Mouse (Mus musculus) CD4-positive, CD25-positive, alpha-beta regulatory T cell, adult 2 months (primary cell): Measurements from ENCODE around the gene Ikzf4.

Experiments
- DNase-seq: peaks from one replicate; pipeline ENCODE4 v3.0.0-alpha.2; 2012; ENCODE audit warnings: low read depth, low spot score

Ikzf4 gene

DNA sequence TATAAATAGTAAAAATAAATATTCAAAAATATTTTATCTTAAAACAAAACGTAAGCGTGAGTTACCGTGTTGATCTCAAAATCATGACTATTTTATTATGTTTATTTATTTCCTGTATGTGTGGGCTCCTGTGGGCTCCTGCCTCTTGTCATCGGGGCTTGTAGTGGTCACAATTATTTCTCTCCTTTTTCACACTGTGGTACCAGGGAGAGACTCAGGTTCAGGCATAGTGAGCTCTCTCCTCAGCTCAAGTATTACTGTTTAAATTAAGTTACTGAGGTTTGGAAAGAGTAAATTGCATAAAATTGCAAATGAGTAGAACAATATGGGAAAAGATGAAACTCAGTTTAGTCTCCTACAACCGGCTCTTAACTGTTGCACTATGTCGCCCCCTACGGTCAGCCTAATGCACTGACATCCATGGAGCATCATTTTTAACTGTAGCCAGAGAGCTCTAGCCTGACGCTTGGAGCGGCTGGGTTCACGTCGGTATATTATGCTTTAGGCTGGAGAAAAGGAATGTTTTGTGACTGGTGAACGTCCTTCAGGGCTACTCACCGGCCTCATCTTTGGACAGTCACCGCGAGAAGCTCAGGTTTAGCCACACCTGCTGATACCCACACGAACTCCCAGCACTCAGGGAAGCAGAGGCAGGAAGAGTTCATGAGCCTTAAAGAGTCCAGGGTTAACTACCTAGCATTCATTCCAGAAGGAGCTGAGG, 33.2 kb downstream of the Ikzf4 start:
- peak; percentile 93 for DNase-seq

DNA sequence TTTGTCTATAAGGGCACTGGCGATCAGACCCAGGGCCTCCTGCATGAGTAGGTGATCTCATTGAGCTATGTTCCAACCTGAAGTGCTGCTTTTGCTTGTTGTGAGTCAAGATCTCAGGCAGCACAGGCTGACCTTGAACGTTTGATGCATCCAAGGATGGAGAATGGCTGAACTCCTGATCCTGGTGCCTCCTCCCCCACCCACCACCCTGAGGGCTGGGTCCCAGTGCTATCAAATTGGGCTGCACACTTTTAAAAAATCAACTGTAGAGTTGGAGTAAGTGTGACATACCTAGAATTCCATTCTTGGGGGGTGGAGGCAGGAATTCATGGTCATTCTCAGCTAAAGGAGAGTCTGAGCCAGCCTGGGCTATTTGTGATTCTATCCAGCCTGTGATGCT, 39.3 kb downstream of the Ikzf4 start:
- DNase-seq, result no peak

DNA sequence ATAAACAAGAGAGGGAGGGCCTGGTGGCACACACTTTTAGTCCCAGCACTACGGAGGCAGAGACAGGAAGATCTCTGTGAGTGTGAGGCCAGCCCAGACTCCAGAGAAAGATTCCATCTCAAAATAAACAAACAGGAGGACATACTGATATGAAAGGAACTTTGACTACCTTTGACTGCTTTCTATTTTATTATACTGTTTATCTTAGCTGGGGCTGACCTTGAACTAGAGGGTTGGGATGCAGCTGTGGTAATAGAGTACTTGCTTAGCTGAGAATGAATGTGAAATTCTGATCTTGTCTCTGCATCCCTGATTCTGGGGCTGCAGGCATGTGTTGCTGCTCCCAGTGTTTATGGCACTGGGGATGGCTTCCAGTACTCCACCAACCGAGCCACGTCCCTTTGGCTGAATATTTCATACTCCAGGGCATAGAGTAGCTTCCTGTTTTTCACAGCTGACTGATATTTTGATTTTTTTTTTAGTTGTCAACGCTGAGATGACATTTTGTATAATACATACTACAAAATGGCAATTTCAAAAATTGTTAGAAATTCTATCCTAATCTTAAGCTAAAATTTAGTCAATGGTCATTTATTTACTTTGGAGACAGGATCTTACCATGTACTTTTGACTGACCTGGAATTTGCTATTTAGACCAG, 43.2 kb downstream of the Ikzf4 start:
- DNase-seq, result no peak

DNA sequence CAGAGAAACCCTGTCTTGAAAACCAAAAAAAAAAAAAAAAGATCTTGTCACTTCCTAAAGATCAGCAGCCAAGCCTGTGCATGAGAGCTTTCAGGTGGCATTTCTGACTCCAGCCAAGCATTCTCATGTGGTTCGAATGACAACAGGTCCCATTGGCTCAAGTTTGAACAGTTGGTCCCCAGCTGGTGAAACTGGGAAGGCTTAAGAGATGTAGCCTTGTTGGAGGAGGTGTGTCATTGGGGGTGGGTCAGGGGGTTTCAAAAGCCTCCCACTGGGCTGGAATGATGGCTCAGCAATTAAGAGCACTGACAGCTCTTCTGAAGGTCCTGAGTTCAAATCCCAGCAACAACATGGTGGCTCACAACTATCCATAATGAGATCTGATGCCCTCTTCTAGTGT, 44.3 kb downstream of the Ikzf4 start:
- DNase-seq, result no peak

DNA sequence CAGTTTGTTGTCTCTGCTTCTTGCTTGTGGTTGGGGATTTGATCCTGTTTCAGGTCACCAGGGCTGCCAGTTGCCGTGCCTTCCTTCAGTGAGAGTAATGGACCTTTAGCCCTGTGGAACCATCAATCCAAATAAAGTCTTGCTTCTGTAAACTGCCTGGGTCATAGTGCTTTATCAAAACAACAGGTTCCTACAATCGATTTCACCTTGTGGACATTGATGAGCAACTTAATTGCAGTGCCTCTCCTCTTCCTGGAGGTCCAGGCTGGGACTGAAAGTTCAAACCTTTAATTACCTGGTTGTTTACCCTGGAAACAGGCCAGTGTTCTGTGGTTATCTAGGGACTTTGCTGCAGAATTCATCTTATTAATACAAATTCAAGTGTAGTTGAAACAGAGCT, 47.3 kb downstream of the Ikzf4 start:
- no peak for DNase-seq

DNA sequence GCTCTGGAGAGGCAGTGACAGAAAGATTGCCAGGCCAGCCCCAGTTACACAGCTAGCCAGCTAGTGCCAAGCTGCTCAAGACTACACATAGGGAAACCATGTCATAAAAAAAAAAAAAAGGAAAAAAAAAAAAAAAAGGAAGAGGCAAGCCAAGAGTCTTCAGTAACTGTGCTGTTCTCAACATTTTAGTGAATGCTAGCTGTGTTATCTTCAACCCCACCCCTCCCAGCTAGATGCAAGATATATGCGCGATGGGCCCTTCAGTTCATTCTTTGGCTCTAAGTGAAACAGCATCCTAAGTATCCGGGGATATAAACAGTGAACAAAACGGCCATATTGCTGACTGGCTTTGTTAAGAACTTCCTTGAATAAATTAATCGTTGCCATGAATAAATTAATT, 53.0 kb downstream of the Ikzf4 start:
- DNase-seq, result no peak

DNA sequence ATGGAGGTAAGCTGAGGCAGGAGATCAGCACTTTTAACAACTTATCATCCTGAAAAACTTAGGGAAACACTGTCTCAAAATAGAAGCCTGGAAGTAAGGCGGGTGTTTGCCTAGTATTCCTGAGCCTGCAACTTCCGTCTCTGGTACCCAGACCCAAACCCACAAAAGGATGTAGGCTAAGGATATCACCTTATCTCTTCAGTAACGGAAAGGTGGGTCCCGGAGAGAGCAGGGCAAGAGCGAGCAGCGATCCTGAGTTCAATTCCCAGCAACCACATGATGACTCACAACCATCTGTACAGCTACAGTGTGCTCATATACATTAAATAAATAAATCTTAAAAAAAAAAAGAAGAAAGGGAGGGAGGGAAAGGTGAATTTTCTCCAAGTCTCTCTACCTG, 54.4 kb downstream of the Ikzf4 start:
- no peak for DNase-seq

DNA sequence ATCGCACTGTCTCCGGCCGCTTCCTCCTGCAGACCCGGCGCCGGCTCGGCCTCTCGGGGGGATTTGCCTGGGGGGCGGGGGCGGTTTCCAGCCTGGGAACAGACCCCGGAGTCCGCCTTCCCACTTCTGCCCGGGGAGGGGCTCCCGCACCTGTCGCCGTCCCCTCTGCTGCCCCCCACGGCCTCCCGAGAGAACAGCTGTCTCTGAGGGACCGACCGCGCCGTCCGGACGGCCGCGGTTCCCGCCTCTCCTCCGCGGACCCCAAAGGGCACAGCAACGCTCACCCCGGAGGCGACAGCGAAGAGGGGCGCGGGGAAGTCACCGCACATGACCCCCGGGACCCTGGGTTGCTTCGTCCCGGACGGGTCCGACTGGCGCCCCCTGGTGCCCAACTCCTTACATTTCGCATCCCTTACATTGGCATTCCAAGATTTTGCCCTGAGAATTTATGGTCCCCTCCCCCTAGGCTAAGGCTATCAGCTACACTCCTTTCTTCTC, 55.5 kb downstream of the Ikzf4 start:
- DNase-seq, result peak; percentile 62

DNA sequence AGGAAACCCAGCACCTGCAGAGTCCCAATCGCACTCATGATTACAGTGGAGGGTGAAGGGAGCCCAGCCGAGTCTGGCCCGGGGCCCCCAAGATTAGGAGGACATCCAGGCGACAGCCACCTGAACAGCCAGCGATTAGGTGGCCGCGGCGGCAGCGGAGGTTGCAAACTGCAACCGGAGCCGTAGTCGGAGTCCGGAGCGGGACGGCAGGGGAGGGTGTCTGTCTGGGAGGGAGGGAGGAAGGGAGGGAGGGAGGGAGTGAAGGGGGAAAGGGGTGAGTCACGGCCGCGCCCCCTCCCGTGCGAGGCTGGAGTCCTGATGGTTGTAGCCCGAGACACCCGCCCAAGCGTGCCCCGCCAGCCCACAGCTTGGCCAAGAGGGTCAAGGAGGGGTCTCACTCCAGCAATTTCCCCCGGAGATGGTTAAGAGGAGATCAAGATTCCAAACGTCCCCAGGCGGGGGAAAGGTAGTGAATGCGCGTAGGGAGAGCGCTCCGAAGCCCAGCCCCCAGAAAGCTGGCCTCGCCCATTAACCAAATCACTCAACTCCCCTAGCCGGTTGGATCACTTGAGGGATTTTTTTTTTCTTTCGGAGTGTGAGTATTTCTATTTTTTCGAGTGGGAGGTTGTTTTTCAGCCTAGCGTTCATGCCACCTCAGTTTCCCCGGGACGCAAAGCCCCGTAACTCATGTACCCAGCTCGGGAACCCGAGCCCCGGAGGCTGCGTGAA, 56.2 kb downstream of the Ikzf4 start, which contains the start of gene Erbb3:
Gene Erbb3, minus strand, starts transcription at position 189 of the 729 bp plus-strand sequence.
- DNase-seq, result peak; percentile 63

DNA sequence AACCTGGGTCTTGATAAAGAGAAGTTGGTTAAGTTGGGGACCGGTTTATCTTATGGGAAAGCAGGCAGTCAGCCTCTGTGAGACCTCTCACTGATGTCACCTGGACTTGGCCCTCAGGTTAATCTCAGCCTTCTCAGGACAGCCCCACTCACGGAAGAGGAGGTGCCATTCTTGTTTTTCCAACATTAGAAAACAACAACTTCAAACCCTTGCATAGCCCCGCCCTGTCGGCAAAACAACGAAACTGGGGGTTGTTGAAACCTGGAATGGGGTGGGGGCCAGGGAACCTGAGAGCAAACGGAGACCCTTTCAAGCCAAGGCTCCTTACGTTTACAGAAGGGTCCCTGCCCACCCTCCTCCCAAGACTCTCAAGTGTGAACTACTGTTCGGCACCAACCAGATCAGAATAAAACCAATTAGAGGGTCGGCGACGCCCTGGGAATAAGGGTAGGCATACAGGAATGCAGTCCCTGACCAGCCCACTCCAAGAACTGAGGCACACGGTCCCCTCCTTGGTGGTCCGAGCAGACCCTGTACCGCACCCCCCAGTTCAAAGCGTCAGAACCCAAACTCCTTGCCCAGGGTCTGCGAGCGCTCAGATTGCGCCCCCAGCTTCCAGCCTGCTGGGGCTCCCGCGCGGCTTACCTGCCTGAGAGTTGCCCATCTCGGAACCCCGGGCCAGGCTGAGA, 56.9 kb downstream of the Ikzf4 start:
- DNase-seq, result no peak

DNA sequence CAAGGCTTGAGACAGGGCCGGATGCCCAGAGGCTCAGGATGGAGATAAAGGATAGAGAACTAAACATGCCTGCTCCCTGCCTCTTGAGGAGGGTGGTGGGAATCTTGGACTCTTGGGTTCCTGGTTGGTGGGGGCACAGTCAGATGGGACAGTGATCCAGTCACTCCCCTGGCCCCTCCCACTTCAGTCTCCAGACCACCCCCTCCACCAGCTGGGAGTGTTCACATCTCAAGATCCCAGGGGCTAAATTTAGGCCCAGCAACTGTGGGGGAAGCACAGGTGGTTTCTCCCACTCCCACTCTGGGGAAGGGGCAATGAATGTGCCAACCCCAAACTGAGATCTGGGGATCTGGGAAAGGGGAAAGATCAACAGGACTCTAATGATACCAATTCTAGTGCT, 57.7 kb downstream of the Ikzf4 start:
- DNase-seq, result no peak

DNA sequence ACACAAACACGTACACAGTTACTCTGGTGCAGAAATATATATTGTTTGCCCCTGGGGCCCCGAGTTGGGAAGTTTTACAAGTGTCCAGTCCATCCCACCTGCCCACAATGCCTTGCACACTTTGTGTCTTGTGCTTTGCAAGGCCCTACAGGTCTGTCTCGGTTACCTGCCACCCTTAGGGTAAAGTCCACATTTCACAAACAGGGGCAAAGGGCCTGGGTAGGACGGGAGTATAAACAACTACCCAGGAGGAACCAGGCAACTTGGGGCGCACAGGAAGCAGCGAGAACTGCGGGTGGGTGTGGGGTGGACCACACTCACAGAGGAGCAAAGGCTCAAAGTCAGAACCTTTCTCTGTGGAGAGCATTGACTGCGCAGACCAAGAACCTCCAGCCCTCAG, 58.1 kb downstream of the Ikzf4 start:
- DNase-seq, result no peak

DNA sequence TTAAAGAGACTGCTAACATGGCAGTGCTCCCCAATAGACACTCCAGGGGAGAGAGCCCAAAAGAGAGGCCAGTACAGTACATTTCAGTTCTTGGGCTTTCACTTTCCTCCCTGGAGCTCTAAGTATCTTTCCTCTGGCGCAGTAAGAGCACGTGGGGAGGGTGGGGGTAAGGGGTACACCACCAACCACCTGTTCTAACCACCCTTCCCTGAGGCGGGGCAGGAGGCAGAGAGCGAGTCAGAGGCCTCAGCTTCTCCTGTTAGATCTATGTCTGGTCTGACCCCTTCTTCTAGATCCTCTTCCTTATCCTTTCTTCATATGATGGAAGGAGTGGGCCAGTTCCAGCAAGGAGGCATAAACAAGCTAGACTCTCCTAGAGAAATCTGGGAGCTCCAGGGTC, 58.7 kb downstream of the Ikzf4 start:
- no peak for DNase-seq

DNA sequence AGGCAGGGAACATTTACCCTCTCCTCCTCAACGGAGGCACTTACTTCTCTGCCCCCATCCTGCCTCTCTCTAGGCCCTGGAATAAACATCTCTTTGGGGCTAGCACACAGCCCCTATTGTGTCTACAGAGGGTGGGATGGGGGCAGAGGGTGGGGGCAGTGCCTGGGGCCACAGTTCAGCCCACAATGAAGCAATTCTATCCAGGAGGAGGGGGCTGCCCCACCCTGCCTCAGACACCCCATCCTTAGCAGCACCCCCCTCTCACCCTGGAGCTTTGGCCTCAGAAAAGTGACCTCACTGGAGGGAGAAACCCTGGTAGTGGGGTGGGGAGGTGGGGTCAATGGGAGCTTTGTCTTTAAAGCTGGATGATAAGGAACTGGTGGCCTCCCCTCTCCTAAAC, 59.2 kb downstream of the Ikzf4 start:
- no peak for DNase-seq

DNA sequence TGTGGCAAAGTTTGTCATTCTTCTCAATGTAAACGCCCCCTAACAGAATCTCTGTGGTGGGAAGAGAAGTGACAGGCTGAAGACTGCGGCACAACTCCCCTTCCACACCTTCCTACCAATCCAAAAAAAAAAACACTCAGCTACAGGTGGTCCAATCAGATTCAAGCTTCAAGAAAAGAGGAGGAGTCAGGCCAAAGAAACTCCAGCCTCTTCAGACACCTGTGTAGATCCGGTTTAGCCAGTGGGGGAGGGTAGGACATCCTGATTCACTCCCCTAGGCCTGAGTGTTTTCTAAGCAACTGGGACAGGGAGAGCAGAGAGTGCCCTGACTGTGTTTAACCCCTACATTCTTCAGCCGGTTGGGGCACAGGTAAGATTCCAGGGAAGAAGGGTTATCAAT, 61.4 kb downstream of the Ikzf4 start:
- peak; percentile 19 for DNase-seq

DNA sequence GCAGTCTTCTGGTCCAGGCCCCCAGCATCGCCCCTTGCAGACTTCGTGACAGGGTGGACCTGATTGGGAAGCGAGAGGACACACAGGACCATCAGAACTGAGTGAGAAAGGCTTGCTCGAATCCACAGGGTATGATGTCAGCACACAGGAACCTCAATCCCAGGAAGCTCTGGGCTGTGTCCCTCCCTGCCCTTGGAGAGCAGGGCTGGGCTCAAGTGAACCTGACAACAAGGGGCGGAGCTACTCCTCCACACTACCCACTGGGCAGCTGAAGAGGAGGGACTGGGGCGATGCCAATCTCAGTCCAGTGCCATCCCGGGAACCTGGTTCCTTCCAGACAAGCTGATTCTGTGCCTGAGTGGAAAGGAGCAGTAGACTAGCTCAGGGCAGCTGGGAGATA, 62.1 kb downstream of the Ikzf4 start:
- no peak for DNase-seq
